Mouse (Mus musculus): ENCODE data around the gene Vmn2r49. TPM values are rescaled to one million over a fixed set of nuclear protein-coding genes. Genes with fewer than 3 reads are reported as not detected.

The Vmn2r49 gene
- not detected in 2 replicates for polyA plus RNA-seq (2012; rRNA removed)

DNA sequence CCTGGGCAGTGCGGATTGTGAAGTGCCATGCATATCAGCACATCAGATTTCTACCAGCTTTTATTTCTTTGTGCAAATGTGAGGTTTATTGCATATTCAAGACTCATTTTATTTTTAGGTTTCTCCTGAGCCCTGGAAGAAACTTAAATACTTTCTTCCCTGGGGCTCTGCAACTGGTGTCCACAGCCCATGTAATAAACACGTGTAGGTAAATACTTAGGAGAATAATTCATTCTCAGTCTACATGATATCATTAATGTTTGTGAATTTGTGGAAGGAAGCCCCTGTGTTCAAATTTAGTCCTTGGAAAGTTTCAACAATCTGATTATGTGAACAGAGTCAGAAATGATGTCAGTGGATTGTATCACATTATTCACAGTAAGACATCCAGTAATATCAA, at the start of gene Vmn2r49:
TSS of gene Vmn2r49 (minus strand) at position 101 of the 400 bp plus-strand sequence.

DNA sequence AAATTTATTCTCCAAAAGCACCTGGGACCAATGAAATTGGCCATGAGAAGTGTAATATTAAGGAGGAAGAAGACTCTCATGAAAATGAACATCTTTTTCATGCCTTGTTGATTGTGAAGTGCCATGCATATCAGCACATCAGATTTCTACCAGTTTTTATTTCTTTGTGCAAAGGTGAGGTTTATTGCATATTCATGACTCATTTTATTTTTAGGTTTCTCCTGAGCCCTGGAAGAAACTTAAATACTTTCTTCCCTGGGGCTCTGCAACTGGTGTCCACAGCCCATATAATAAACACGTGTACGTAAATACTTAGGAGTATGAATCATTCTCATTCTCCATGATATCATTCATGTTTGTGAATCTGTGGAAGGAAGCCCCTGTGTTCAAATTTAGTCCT, 38.6 kb downstream of the Vmn2r49 start, which contains the start of gene Vmn2r48:
TSS of gene Vmn2r48 (minus strand) at position 101 of the 400 bp plus-strand sequence.

Other genes with a start within 250 kb of the Vmn2r49 start
- gene Vmn2r46, start 221.7 kb downstream of the Vmn2r49 start, polyA plus RNA-seq (2012; rRNA removed), result not detected in 2 replicates
- not detected in 2 replicates for gene Vmn2r47, start 150.9 kb downstream of the Vmn2r49 start, polyA plus RNA-seq (2012; rRNA removed)
- not detected in 2 replicates for gene Vmn2r48, start 38.7 kb downstream of the Vmn2r49 start, polyA plus RNA-seq (2012; rRNA removed)
- not detected in 2 replicates for gene Vmn2r50, start 61.0 kb upstream of the Vmn2r49 start, polyA plus RNA-seq (2012; rRNA removed)
- not detected in 2 replicates for gene Vmn2r51, start 113.5 kb upstream of the Vmn2r49 start, polyA plus RNA-seq (2012; rRNA removed)
- gene Vmn2r52, start 184.3 kb upstream of the Vmn2r49 start, polyA plus RNA-seq (2012; rRNA removed), result not detected in 2 replicates

Measured in liver, embryonic 14 days (tissue).